Mouse (Mus musculus) layer of hippocampus, adult 11-12 months (tissue): ENCODE measurements at regions not wholly inside any gene's neighbourhood (a gene's known extent, or its start where the extent isn't known, plus 50 kb on each side); places are given as distances from the start of the nearest gene placed in this dataset.

Experiments
- DNase-seq: peaks from one replicate; pipeline ENCODE4 v3.0.0; 2022; ENCODE audit warnings: low spot score

GRCm38 (mm10) chr8:86159074-86159783 is 318.5 kb downstream of the Phkb start:
- peak; percentile 53 for DNase-seq

- DNase-seq, result no peak
These were observed 306.8 kb downstream of the Phkb start for GRCm38 (mm10) chr8:86147586-86147985.

GRCm38 (mm10) chr8:86125244-86125643 is 284.5 kb downstream of the Phkb start:
- DNase-seq, result no peak

DNA sequence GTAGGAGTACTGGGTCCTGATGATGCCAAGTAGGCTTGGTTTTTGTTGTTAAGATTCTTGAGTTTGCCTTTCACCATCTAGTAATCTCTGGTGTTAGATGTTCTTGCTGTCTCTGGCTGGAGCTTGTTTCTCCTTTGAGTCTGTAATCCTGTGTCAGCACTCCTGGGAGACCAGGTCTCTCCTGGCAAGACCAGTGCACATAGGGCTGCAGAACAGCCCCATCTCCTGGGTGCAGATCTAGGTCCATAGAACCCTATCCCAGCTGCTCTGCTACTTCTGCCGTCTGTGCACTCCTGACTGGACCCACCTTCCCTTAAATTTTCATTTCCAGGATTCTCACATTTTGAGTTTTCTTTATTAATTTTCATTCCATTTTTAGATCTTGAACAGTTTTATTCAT is 283.9 kb downstream of the Phkb start:
- no peak for DNase-seq
